Mouse (Mus musculus): Measurements from ENCODE around the gene Nkx2-3.
A peak's percentile ranks its signal among the peaks of the same experiment; 100 is the strongest.

The Nkx2-3 gene

GRCm38 (mm10) chr19:43605666-43606551 is 6.2 kb upstream of the Nkx2-3 start:
- no peak for DNase-seq (ENCODE audit: low read depth, low spot score)

- DNase-seq (ENCODE audit: low read depth, low spot score): no peak
Measured at GRCm38 (mm10) chr19:43606552-43607530, 5.3 kb upstream of the Nkx2-3 start.

GRCm38 (mm10) chr19:43607842-43608680 is 4.1 kb upstream of the Nkx2-3 start:
- no peak for DNase-seq (ENCODE audit: low read depth, low spot score)

GRCm38 (mm10) chr19:43608711-43609457 is 3.2 kb upstream of the Nkx2-3 start:
- no peak for DNase-seq (ENCODE audit: low read depth, low spot score)

- DNase-seq (ENCODE audit: low read depth, low spot score): no peak
Measured at GRCm38 (mm10) chr19:43609458-43610330, 2.4 kb upstream of the Nkx2-3 start.

GRCm38 (mm10) chr19:43610341-43610848 is 1.7 kb upstream of the Nkx2-3 start:
- no peak for DNase-seq (ENCODE audit: low read depth, low spot score)

- DNase-seq (ENCODE audit: low read depth, low spot score): no peak
Measured at GRCm38 (mm10) chr19:43611110-43611509, 1.0 kb upstream of the Nkx2-3 start.

GRCm38 (mm10) chr19:43611561-43611960 is 564 bp upstream of the Nkx2-3 start:
- DNase-seq (ENCODE audit: low read depth, low spot score): no peak

GRCm38 (mm10) chr19:43612501-43612971 is 411 bp downstream of the Nkx2-3 start:
- DNase-seq (ENCODE audit: low read depth, low spot score): no peak

- DNase-seq (ENCODE audit: low read depth, low spot score): no peak
Measured at GRCm38 (mm10) chr19:43613293-43614130, 1.4 kb downstream of the Nkx2-3 start.

GRCm38 (mm10) chr19:43614341-43615073 is 2.4 kb downstream of the Nkx2-3 start:
- peak; percentile 54 for DNase-seq (ENCODE audit: low read depth, low spot score)

GRCm38 (mm10) chr19:43615074-43615445 is 2.9 kb downstream of the Nkx2-3 start:
- DNase-seq (ENCODE audit: low read depth, low spot score): no peak

GRCm38 (mm10) chr19:43615571-43616414 is 3.7 kb downstream of the Nkx2-3 start:
- no peak for DNase-seq (ENCODE audit: low read depth, low spot score)

GRCm38 (mm10) chr19:43616415-43616861 is 4.3 kb downstream of the Nkx2-3 start:
- DNase-seq (ENCODE audit: low read depth, low spot score): no peak

- DNase-seq (ENCODE audit: low read depth, low spot score): no peak
Measured at GRCm38 (mm10) chr19:43616889-43617288, 4.8 kb downstream of the Nkx2-3 start.

GRCm38 (mm10) chr19:43617761-43618349 is 5.7 kb downstream of the Nkx2-3 start:
- no peak for DNase-seq (ENCODE audit: low read depth, low spot score)

Measured in CD4-positive helper T cell, adult 2 months (primary cell).